Mouse (Mus musculus) testis, adult 2 months (tissue): ENCODE results near the gene Tcf7l1. TPM values are rescaled to one million over a fixed set of nuclear protein-coding genes. Genes with fewer than 3 reads are reported as not detected.

ENCODE experiments used
- H3K27ac ChIP-seq: fragments of 200-500 bp; 2 replicates; pipeline ENCODE4 v1.5.1; 2012; ENCODE audit warnings: low read depth, low read length; ENCODE audit not compliant: control insufficient read depth, insufficient read depth
- H3K27me3 ChIP-seq: fragments of 200-500 bp; 2 replicates; pipeline ENCODE4 v1.6.1; 2012; ENCODE audit warnings: mild to moderate bottlenecking, low read length, moderate library complexity; ENCODE audit not compliant: control insufficient read depth, insufficient read depth
- H3K36me3 ChIP-seq: fragments of 200-500 bp; 2 replicates; pipeline ENCODE4 v1.6.1; 2012; ENCODE audit warnings: mild to moderate bottlenecking, low read length; ENCODE audit not compliant: control insufficient read depth, insufficient read depth
- H3K4me1 ChIP-seq: fragments of 200-500 bp; 2 replicates; pipeline ENCODE4 v1.6.1; 2012; ENCODE audit warnings: low read length; ENCODE audit not compliant: control insufficient read depth, insufficient read depth
- H3K4me3 ChIP-seq: fragments of 200-500 bp; 2 replicates; pipeline ENCODE4 v1.5.1; 2012; ENCODE audit warnings: low read depth, mild to moderate bottlenecking, low read length, moderate library complexity, mixed read lengths; ENCODE audit not compliant: control insufficient read depth
- CTCF ChIP-seq: fragments of 200-500 bp; IDR thresholded peaks from 2 replicates; pipeline ENCODE4 v1.5.1; 2012; ENCODE audit warnings: low read depth, mild to moderate bottlenecking, inconsistent platforms, low read length, moderate library complexity; ENCODE audit not compliant: control insufficient read depth, insufficient read depth, insufficient replicate concordance
- POLR2A ChIP-seq: fragments of 200-500 bp; IDR thresholded peaks from 2 replicates; pipeline ENCODE4 v1.6.1; 2012; ENCODE audit warnings: low read depth, mild to moderate bottlenecking, inconsistent platforms, low read length, moderate library complexity; ENCODE audit not compliant: control insufficient read depth
- polyA plus RNA-seq: library from polyadenylated mRNA; depleted of rRNA; stranded (reverse); fragments of >200 nt; gene quantifications from 2 replicates; pipeline ENCODE4 v1.2.3, GENCODE M21; 2012

Gene Tcf7l1
- polyA plus RNA-seq, 1 experiment = 3.0 TPM

GRCm38 (mm10) chr6:72800641-72801040 is 11.6 kb upstream of the Tcf7l1 start:
- Histone ChIP-seq H3K4me1 (no peaks in the 10 kb centered on the region; the same call in 1 of the 2 replicates), H3K4me3 (no peak overlapping the region), H3K36me3 (no peaks in the 10 kb centered on the region), H3K27me3 (no peaks in the 10 kb centered on the region), H3K27ac (no peak overlapping the region)
- no peak for TF ChIP-seq CTCF
- TF ChIP-seq POLR2A = no peak

DNA sequence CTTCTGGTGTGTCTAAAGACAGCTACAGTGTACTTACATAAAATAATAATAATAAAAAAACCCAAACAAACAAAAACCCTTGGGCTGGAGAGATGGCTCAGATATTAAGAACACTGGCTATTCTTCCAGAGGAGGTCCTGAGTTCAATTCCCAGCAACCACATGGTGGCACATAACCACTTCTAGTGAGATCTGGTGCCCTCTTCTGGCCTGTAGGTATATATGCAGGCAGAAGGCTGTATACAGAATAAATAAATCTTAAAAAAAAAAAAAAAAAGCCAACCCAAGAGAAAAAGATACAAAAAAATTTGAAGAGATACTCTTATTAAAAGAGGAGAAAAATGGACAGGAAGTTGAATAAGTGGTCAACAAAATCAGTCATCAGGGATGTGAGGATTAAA is 8.7 kb upstream of the Tcf7l1 start:
- H3K36me3 ChIP-seq = no peaks in the 10 kb centered on the region
- no peak for TF ChIP-seq CTCF
- no peak for TF ChIP-seq POLR2A
- no peak overlapping the region for H3K27ac ChIP-seq
- no peak overlapping the region for H3K4me3 ChIP-seq
- no peaks in the 10 kb centered on the region for H3K27me3 ChIP-seq
- peaks cover 7% of the 10 kb centered on the region for H3K4me1 ChIP-seq

DNA sequence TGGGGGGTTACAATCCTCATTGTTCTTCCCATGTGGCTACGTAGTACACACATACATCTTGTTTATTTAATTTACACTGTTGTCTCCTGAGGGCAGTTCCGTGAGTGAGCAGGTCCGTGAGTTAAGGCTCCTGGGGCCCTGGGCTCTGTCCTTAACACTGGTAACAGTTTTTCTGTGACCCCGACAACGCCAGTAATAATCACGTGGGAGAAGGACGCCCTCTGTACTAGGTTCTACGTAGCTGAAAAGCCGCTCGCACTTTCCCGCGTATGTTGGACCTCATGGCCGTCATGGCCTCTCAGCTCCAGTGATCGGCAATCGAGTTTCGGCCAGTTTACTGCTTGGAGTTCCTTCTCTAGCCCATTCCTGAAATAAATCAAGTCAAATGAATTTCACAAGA is 6.4 kb upstream of the Tcf7l1 start:
- Histone ChIP-seq H3K27ac (peak overlapping the region; percentile 70; the same call in 1 of the 2 replicates), H3K27me3 (no peaks in the 10 kb centered on the region), H3K4me1 (peaks cover 7% of the 10 kb centered on the region), H3K36me3 (no peaks in the 10 kb centered on the region), H3K4me3 (peak overlapping the region; percentile 42)
- TF ChIP-seq CTCF (no peak), POLR2A (no peak)

GRCm38 (mm10) chr6:72794870-72795269 is 5.8 kb upstream of the Tcf7l1 start:
- Histone ChIP-seq H3K4me3 (peak overlapping the region; percentile 2; the same call in 1 of the 2 replicates), H3K4me1 (peaks cover 7% of the 10 kb centered on the region), H3K27ac (peak overlapping the region; percentile 70; the same call in 1 of the 2 replicates), H3K36me3 (no peaks in the 10 kb centered on the region), H3K27me3 (no peaks in the 10 kb centered on the region)
- TF ChIP-seq POLR2A = no peak
- no peak for TF ChIP-seq CTCF

GRCm38 (mm10) chr6:72792641-72793040 is 3.6 kb upstream of the Tcf7l1 start:
- no peaks in the 10 kb centered on the region for H3K36me3 ChIP-seq
- H3K27me3 ChIP-seq = no peaks in the 10 kb centered on the region
- H3K27ac ChIP-seq = no peak overlapping the region
- TF ChIP-seq POLR2A (no peak), CTCF (no peak)
- H3K4me3 ChIP-seq = no peak overlapping the region
- H3K4me1 ChIP-seq = peaks cover 12% of the 10 kb centered on the region

- H3K36me3 ChIP-seq = no peaks in the 10 kb centered on the region
- H3K4me1 ChIP-seq = peaks cover 5% of the 10 kb centered on the region
- no peak overlapping the region for H3K27ac ChIP-seq
- no peak for TF ChIP-seq CTCF
- no peak for TF ChIP-seq POLR2A
- H3K27me3 ChIP-seq = no peaks in the 10 kb centered on the region
- H3K4me3 ChIP-seq = peak overlapping the region; percentile 90
Measured at GRCm38 (mm10) chr6:72787948-72788891, 834 bp downstream of the Tcf7l1 start.

- TF ChIP-seq CTCF (no peak), POLR2A (no peak)
- H3K27ac ChIP-seq = no peak overlapping the region
- no peaks in the 10 kb centered on the region for H3K27me3 ChIP-seq
- no peaks in the 10 kb centered on the region for H3K36me3 ChIP-seq
- peaks cover 5% of the 10 kb centered on the region for H3K4me1 ChIP-seq
- no peak overlapping the region; the same call in 1 of the 2 replicates for H3K4me3 ChIP-seq
Measured at GRCm38 (mm10) chr6:72787322-72787947, 1.6 kb downstream of the Tcf7l1 start.
